14 mouse cellular contexts compared by ENCODE assay signal in the genomic region with DNA sequence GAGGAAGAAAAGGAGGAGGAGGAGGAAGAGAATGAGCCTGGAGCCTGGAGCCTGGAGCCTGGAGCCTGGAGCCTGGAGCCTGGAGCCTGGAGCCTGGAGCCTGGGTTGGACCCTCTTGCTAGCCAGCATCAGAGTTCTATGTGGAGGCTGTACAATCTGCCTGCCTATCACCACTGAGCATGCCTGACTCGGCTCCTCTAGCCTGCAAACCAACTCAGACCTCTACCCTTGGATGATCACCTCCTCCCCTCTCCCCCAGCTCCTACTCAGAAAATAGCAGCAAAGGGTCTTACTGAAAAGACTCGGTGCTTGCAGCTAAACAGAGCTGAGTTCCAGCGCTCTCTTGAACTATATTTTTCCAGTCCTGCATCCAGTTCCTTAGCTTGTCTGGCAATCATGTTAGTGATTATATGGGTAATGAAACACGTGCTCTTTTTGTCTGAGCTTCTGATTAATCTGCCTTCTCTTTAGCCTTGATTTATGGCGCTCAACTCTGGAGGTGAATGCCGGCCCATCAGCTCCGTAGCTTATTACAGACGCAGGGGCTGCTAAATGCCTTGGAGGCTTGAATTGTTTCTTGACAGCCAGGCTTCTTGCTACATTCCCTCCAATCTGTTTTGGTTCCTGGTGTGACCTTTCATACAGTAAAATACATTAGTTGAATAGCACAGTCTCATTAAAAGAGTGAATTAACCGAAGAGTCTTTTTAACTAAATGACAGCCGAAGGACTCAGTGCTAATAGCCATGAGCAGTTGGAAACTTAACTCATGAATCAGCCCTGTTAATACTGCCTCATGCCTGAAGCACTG.
DNase-seq lines count a peak whose midpoint lies in the region; ATAC-seq lines count a peak whose summit lies in the region.
"Had no signal": no experiment of that assay in that cellular context is flagged by ENCODE, and none has a peak within 500 bp of the region (broad histone marks: within the 10 kb centered on the region; RNA-seq: fewer than 3 reads in every experiment).

No protein-coding gene starts in this region.

- 0 out of 2 replicates have a peak, but pooled peaks cover 4% of the 10 kb centered on the region for H3K27me3 ChIP-seq in embryonic facial prominence, embryonic 14.5 days (replicated peaks; ENCODE audit: control insufficient read depth, insufficient read depth, low read length)
- peaks cover 18% of the 10 kb centered on the region; the same call in 1 of the 2 replicates for H3K27me3 ChIP-seq in hindbrain, embryonic 14.5 days (ENCODE audit: control insufficient read depth, insufficient read depth, low read length)
- 0 out of 2 replicates have a peak, but pooled peaks cover 3% of the 10 kb centered on the region for H3K27me3 ChIP-seq in midbrain, embryonic 14.5 days (ENCODE audit: control insufficient read depth, insufficient read depth, low read length)

- no peaks in the 10 kb centered on the region for H3K4me1 ChIP-seq in embryonic facial prominence, embryonic 14.5 days (ENCODE audit: control insufficient read depth, insufficient read depth, low read length)
- peaks cover 34% of the 10 kb centered on the region for H3K4me1 ChIP-seq in hindbrain, embryonic 14.5 days (replicated peaks; ENCODE audit: control insufficient read depth, insufficient read depth, low read length)
- H3K4me1 ChIP-seq in midbrain, embryonic 14.5 days (ENCODE audit: control insufficient read depth, insufficient read depth, low read length), result peaks cover 37% of the 10 kb centered on the region
- H3K4me1 ChIP-seq: heart, embryonic 15.5 days had no signal

- no peak overlapping the region for H3K9ac ChIP-seq in embryonic facial prominence, embryonic 14.5 days (ENCODE audit: low read depth, low read length)
- no peak overlapping the region for H3K9ac ChIP-seq in hindbrain, embryonic 14.5 days
- no peak overlapping the region for H3K9ac ChIP-seq in midbrain, embryonic 14.5 days (replicated peaks; ENCODE audit: low read length)
- H3K9ac ChIP-seq: embryonic facial prominence, embryonic 12.5 days; heart, embryonic 15.5 days had no signal

- no peak overlapping the region for H3K4me3 ChIP-seq in embryonic facial prominence, embryonic 14.5 days (ENCODE audit: low read depth, low read length)
- H3K4me3 ChIP-seq in hindbrain, embryonic 14.5 days (replicated peaks; ENCODE audit: low read length), result no peak overlapping the region
- no peak overlapping the region for H3K4me3 ChIP-seq in midbrain, embryonic 14.5 days (replicated peaks; ENCODE audit: low read depth, low read length)
- H3K4me3 ChIP-seq: embryonic facial prominence, embryonic 12.5 days; heart, embryonic 15.5 days had no signal

- no peak overlapping the region for H3K4me2 ChIP-seq in embryonic facial prominence, embryonic 14.5 days (ENCODE audit: low read depth, low read length)
- peak overlapping the region; percentile 18; the same call in 1 of the 2 replicates for H3K4me2 ChIP-seq in hindbrain, embryonic 14.5 days (replicated peaks)
- H3K4me2 ChIP-seq in midbrain, embryonic 14.5 days (ENCODE audit: low read length), result peak overlapping the region; percentile 21
- H3K4me2 ChIP-seq: embryonic facial prominence, embryonic 12.5 days; heart, embryonic 15.5 days; liver, embryonic 11.5 days had no signal

- no peaks in the 10 kb centered on the region for H3K9me3 ChIP-seq in embryonic facial prominence, embryonic 14.5 days (ENCODE audit: control insufficient read depth, low read length)
- H3K9me3 ChIP-seq in hindbrain, embryonic 14.5 days (ENCODE audit: control insufficient read depth, low read length), result no peaks in the 10 kb centered on the region
- no peaks in the 10 kb centered on the region for H3K9me3 ChIP-seq in midbrain, embryonic 14.5 days (ENCODE audit: control insufficient read depth, low read length)
- H3K9me3 ChIP-seq: embryonic facial prominence, embryonic 12.5 days; heart, embryonic 15.5 days had no signal

- 23% methylated on average over 10 of the region's 10 CpGs for WGBS in embryonic facial prominence, embryonic 14.5 days
- WGBS in hindbrain, embryonic 14.5 days, result 15% methylated on average over 10 of the region's 10 CpGs
- WGBS in midbrain, embryonic 14.5 days, result 17% methylated on average over 10 of the region's 10 CpGs

- DNase-seq in embryo, embryonic 11 days, result peak; percentile 74
- DNase-seq in embryonic facial prominence, embryonic 14.5 days (ENCODE audit: low spot score), result peak; percentile 12
- peak; percentile 65 for DNase-seq in hindbrain, embryonic 14.5 days (ENCODE audit: low spot score)
- DNase-seq in midbrain, embryonic 14.5 days, result peak; percentile 65
- DNase-seq in heart, postnatal 25 days (ENCODE audit: low spot score), result no peak
- DNase-seq in cerebellum, adult 9-10 months, result no peak
- no peak for DNase-seq in frontal cortex, postnatal 36 days (ENCODE audit: low spot score in 2 of 2)
- no peak for DNase-seq in cerebellum, adult 8-10 months
- DNase-seq: gastrocnemius, postnatal 14 days; thymus, postnatal 25 days had no signal

- ATAC-seq in embryonic facial prominence, embryonic 14.5 days (ENCODE audit: low read depth), result no peak
- ATAC-seq in hindbrain, embryonic 14.5 days (ENCODE audit: low FRiP score), result peak; percentile 73
- no peak for ATAC-seq in midbrain, embryonic 14.5 days (ENCODE audit: low FRiP score, low TSS enrichment)
- ATAC-seq: activated CD4-positive, CD25-positive, alpha-beta regulatory T cell, adult 4 months had no signal

- intact Hi-C loops in heart, postnatal 25 days (cut with DNase I), result no loop called here

- H3K27ac ChIP-seq in embryonic facial prominence, embryonic 14.5 days (replicated peaks; ENCODE audit: low read depth, low read length), result no peak overlapping the region
- peak overlapping the region; percentile 58 for H3K27ac ChIP-seq in hindbrain, embryonic 14.5 days
- H3K27ac ChIP-seq in midbrain, embryonic 14.5 days (replicated peaks; ENCODE audit: low read depth, low read length), result peak overlapping the region; percentile 70
- H3K27ac ChIP-seq: embryonic facial prominence, embryonic 12.5 days; heart, embryonic 15.5 days had no signal

- H3K36me3 ChIP-seq in embryonic facial prominence, embryonic 14.5 days (ENCODE audit: control insufficient read depth, insufficient read depth, low read length), result no peaks in the 10 kb centered on the region
- H3K36me3 ChIP-seq in hindbrain, embryonic 14.5 days (replicated peaks; ENCODE audit: control insufficient read depth, insufficient read depth), result no peaks in the 10 kb centered on the region
- H3K36me3 ChIP-seq in midbrain, embryonic 14.5 days (ENCODE audit: control insufficient read depth, insufficient read depth, low read length), result no peaks in the 10 kb centered on the region
- H3K36me3 ChIP-seq: embryonic facial prominence, embryonic 12.5 days; heart, embryonic 15.5 days had no signal

Comparison
In these comparisons a context has a peak if more than half of its experiments do, and no peak if none do; other contexts are left out.
1. DNase-seq: peak in embryo, embryonic 11 days (single experiment), embryonic facial prominence, embryonic 14.5 days (single experiment), hindbrain, embryonic 14.5 days (single experiment) and midbrain, embryonic 14.5 days (single experiment); none in heart, postnatal 25 days (single experiment), cerebellum, adult 9-10 months (single experiment), frontal cortex, postnatal 36 days (0 of 2) and cerebellum, adult 8-10 months (single experiment).